In genomic region chr8:120049949-120050348, GRCm38 (mm10) we compare ENCODE assay signal across 17 mouse cellular contexts. TPM values are rescaled to one million over a fixed set of nuclear protein-coding genes. Genes with fewer than 3 reads are reported as not detected.
DNase-seq lines count a peak whose midpoint lies in the region; ATAC-seq lines count a peak whose summit lies in the region.
"Had no signal": no experiment of that assay in that cellular context is flagged by ENCODE, and none has a peak within 500 bp of the region (broad histone marks: within the 10 kb centered on the region; RNA-seq: fewer than 3 reads in every experiment).

No protein-coding gene starts in this region.

- intact Hi-C loops in left cerebral cortex, postnatal 14 days (cut with DNase I) = no loop called here

- peak; percentile 32; the same call in 1 of the 2 replicates for ATAC-seq in liver, embryonic 16.5 days (ENCODE audit: low read depth)
- peak; percentile 81 for ATAC-seq in monocyte, adult 5-6 weeks (replicated peaks; ENCODE audit: insufficient number of reproducible peaks, low FRiP score, low TSS enrichment, poor library complexity, severe bottlenecking)
- no peak for ATAC-seq in forebrain, embryonic 12.5 days (ENCODE audit: low FRiP score)
- ATAC-seq: Patski had no signal

- no peaks in the 10 kb centered on the region; the same call in 1 of the 2 replicates for H3K4me1 ChIP-seq in liver, embryonic 16.5 days (ENCODE audit: control insufficient read depth, low read depth, low read length)
- H3K4me1 ChIP-seq in embryonic facial prominence, embryonic 10.5 days = peaks cover 44% of the 10 kb centered on the region
- peaks cover 4% of the 10 kb centered on the region for H3K4me1 ChIP-seq in forebrain, embryonic 12.5 days

- DNase-seq in liver = no peak
- peak; percentile 40 for DNase-seq in embryonic facial prominence, embryonic 10.5 days (ENCODE audit: low spot score)
- DNase-seq in thymus, postnatal 25 days = peak; percentile 75
- no peak for DNase-seq in layer of hippocampus, adult 9-11 months
- DNase-seq in left cerebral cortex, postnatal 14 days (ENCODE audit: low spot score in 2 of 2) = no peak
- DNase-seq: adrenal gland, adult 2 months; embryo, embryonic 11 days; gastrocnemius, adult 2 months; heart, postnatal 4 days; kidney, adult 11 months; lung, embryonic 14.5 days had no signal

- H3K9ac ChIP-seq in liver, embryonic 16.5 days (ENCODE audit: low read depth, low read length) = no peak overlapping the region
- H3K9ac ChIP-seq in forebrain, embryonic 12.5 days = no peak overlapping the region
- H3K9ac ChIP-seq: lung, embryonic 14.5 days had no signal

- H3K36me3 ChIP-seq in liver, embryonic 16.5 days (ENCODE audit: control insufficient read depth, insufficient read depth) = no peaks in the 10 kb centered on the region
- H3K36me3 ChIP-seq in embryonic facial prominence, embryonic 10.5 days (replicated peaks) = no peaks in the 10 kb centered on the region
- H3K36me3 ChIP-seq in forebrain, embryonic 12.5 days (replicated peaks) = no peaks in the 10 kb centered on the region

- H3K27me3 ChIP-seq in liver, embryonic 16.5 days (ENCODE audit: control insufficient read depth, insufficient read depth, low read depth, low read length) = no peaks in the 10 kb centered on the region
- H3K27me3 ChIP-seq in embryonic facial prominence, embryonic 10.5 days (replicated peaks; ENCODE audit: low read depth, poor library complexity, severe bottlenecking) = no peaks in the 10 kb centered on the region
- H3K27me3 ChIP-seq in forebrain, embryonic 12.5 days = no peaks in the 10 kb centered on the region
- H3K27me3 ChIP-seq: Patski had no signal

- no peak overlapping the region for H3K4me3 ChIP-seq in liver, embryonic 16.5 days (ENCODE audit: low read depth, low read length)
- H3K4me3 ChIP-seq in embryonic facial prominence, embryonic 10.5 days = no peak overlapping the region
- no peak overlapping the region for H3K4me3 ChIP-seq in forebrain, embryonic 12.5 days (replicated peaks)
- H3K4me3 ChIP-seq: gastrocnemius, adult 2 months had no signal

- WGBS in liver, embryonic 16.5 days (ENCODE audit: insufficient replicate concordance) = 14% methylated on average over 13 of the region's 13 CpGs
- WGBS in embryonic facial prominence, embryonic 10.5 days = 66% methylated on average over 13 of the region's 13 CpGs
- 87% methylated on average over 13 of the region's 13 CpGs for WGBS in forebrain, embryonic 12.5 days

- no peak overlapping the region for H3K4me2 ChIP-seq in liver, embryonic 16.5 days (ENCODE audit: low read depth, low read length)
- H3K4me2 ChIP-seq in forebrain, embryonic 12.5 days = no peak overlapping the region
- H3K4me2 ChIP-seq: heart, embryonic 11.5 days; lung, embryonic 14.5 days; midbrain, embryonic 11.5 days had no signal

- H3K27ac ChIP-seq in liver, embryonic 16.5 days (ENCODE audit: low read length) = no peak overlapping the region
- 0 out of 2 replicates have a peak overlapping the region, but pooled peaks have one; percentile 24 for H3K27ac ChIP-seq in embryonic facial prominence, embryonic 10.5 days (replicated peaks)
- H3K27ac ChIP-seq in forebrain, embryonic 12.5 days = no peak overlapping the region

- no peaks in the 10 kb centered on the region for H3K9me3 ChIP-seq in liver, embryonic 16.5 days (replicated peaks; ENCODE audit: control insufficient read depth, low read length)
- no peaks in the 10 kb centered on the region for H3K9me3 ChIP-seq in embryonic facial prominence, embryonic 10.5 days
- no peaks in the 10 kb centered on the region for H3K9me3 ChIP-seq in forebrain, embryonic 12.5 days

RNA-seq across cellular contexts. Expression of gene Zdhhc7, which starts 51.3 kb away (rescaled TPM):
- polyA plus RNA-seq in liver, embryonic 16.5 days (2015; fragmentation: Nextera tagmentation; extraction: Ambion mirVana) = 12.9 TPM in 2 replicates
- polyA plus RNA-seq in embryonic facial prominence, embryonic 10.5 days (2016; fragmentation: Nextera tagmentation; extraction: Ambion mirVana) = 30.0 and 33.0 TPM in 2 replicates
- total RNA-seq in monocyte, adult 5-6 weeks (2017) = 24.9 to 42.9 TPM (median 27.3 TPM) in 3 replicates
- 10 to 100 TPM; 36.0 to 44.1 TPM for total RNA-seq in left cerebral cortex, postnatal 14 days (2021)
- 30.4 and 31.0 TPM in 2 replicates for polyA plus RNA-seq in forebrain, embryonic 12.5 days (2016; fragmentation: Nextera tagmentation; extraction: Ambion mirVana)

RNA-seq across cellular contexts. Expression of gene Crispld2, which starts 57.7 kb away (rescaled TPM):
- 2.0 and 3.2 TPM in 2 replicates for polyA plus RNA-seq in liver, embryonic 16.5 days (2015; fragmentation: Nextera tagmentation; extraction: Ambion mirVana)
- polyA plus RNA-seq in embryonic facial prominence, embryonic 10.5 days (2016; fragmentation: Nextera tagmentation; extraction: Ambion mirVana) = 6.1 and 6.5 TPM in 2 replicates
- total RNA-seq in monocyte, adult 5-6 weeks (2017) = 0.10 TPM in 1 of 3 replicates, not detected in the others
- 1 to 10 TPM; 1.8 to 2.3 TPM for total RNA-seq in left cerebral cortex, postnatal 14 days (2021)
- polyA plus RNA-seq in forebrain, embryonic 12.5 days (2016; fragmentation: Nextera tagmentation; extraction: Ambion mirVana) = 2.3 TPM in 2 replicates

Comparison
In these comparisons a context has a peak if more than half of its experiments do, and no peak if none do; other contexts are left out.
1. DNase-seq: peak in embryonic facial prominence, embryonic 10.5 days (single experiment) and thymus, postnatal 25 days (single experiment); none in liver (single experiment), layer of hippocampus, adult 9-11 months (single experiment) and left cerebral cortex, postnatal 14 days (0 of 2).